Mouse (Mus musculus) liver, postnatal 0 days (tissue): ENCODE measurements around the gene St8sia2. TPM values are rescaled to one million over a fixed set of nuclear protein-coding genes. Genes with fewer than 3 reads are reported as not detected.

Source experiments
- ATAC-seq: fragments of 200-750 bp; cut with Nextera tagmentation; 2 replicates; pipeline ENCODE4 v1.8.0; 2017; ENCODE audit warnings: mild to moderate bottlenecking, moderate library complexity
- DNase-seq: peaks from one replicate; pipeline ENCODE4 v3.0.0-alpha.2; 2016
- H3K27ac ChIP-seq: fragments of 300-500 bp; sonication (generic); 2 replicates; pipeline ENCODE4 v1.5.1; 2014; ENCODE audit warnings: antibody characterized with exemption, moderate library complexity, mild to moderate bottlenecking, low read depth
- H3K27me3 ChIP-seq: fragments of 300-500 bp; sonication (generic); 2 replicates; pipeline ENCODE4 v1.6.1; 2014; ENCODE audit warnings: low read length, control low read depth, mixed read lengths; ENCODE audit not compliant: insufficient read depth
- H3K36me3 ChIP-seq: fragments of 300-500 bp; sonication (generic); replicated peaks from 2 replicates; pipeline ENCODE4 v1.6.1; 2014; ENCODE audit warnings: mild to moderate bottlenecking, control low read depth, low read length, moderate library complexity, mixed read lengths; ENCODE audit not compliant: insufficient read depth
- H3K4me1 ChIP-seq: fragments of 300-500 bp; sonication (generic); 2 replicates; pipeline ENCODE4 v1.6.1; 2014; ENCODE audit warnings: antibody characterized with exemption, mild to moderate bottlenecking, control low read depth; ENCODE audit not compliant: insufficient read depth
- H3K4me2 ChIP-seq: fragments of 300-500 bp; sonication (generic); 2 replicates; pipeline ENCODE4 v1.6.1; 2014; ENCODE audit warnings: low read depth, mild to moderate bottlenecking, low read length, moderate library complexity, mixed read lengths
- H3K4me3 ChIP-seq: fragments of 300-500 bp; sonication (generic); 2 replicates; pipeline ENCODE4 v1.5.1; 2014; ENCODE audit warnings: low read depth, low read length
- H3K9ac ChIP-seq: fragments of 300-500 bp; sonication (generic); replicated peaks from 2 replicates; pipeline ENCODE4 v1.6.1; 2014; ENCODE audit warnings: mild to moderate bottlenecking, moderate library complexity
- H3K9me3 ChIP-seq: fragments of 300-500 bp; sonication (generic); 2 replicates; pipeline ENCODE4 v1.6.1; 2016; ENCODE audit warnings: mild to moderate bottlenecking, control low read depth, low read length, mixed read lengths
- CTCF ChIP-seq: sonication (generic); IDR thresholded peaks from 2 replicates; pipeline ENCODE4 v1.5.1; 2016; ENCODE audit warnings: antibody characterized with exemption, low read depth
- EP300 ChIP-seq: IDR thresholded peaks from 2 replicates; pipeline ENCODE4 v1.6.1; 2016; ENCODE audit warnings: antibody characterized with exemption, low read depth, mild to moderate bottlenecking
- WGBS: fragments of 180-500 bp; shearing (Covaris S2); extraction: QIAGEN DNeasy Blood & Tissue Kit; methylation state at CpG from one replicate; pipeline ENCODE4 v1.1.7; 2014; ENCODE audit not compliant: insufficient replicate concordance; 5-methylcytosine and 5-hydroxymethylcytosine counted together
- polyA plus RNA-seq: library from polyadenylated mRNA; unstranded; fragments of >200 nt; fragmentation: Nextera tagmentation; extraction: Ambion mirVana; gene quantifications from 2 replicates; pipeline ENCODE4 v1.2.1, GENCODE M21; 2015

St8sia2 gene
- not detected in 2 replicates for polyA plus RNA-seq

GRCm38 (mm10) chr7:74013601-74014175 lies at the start of gene St8sia2:
Gene St8sia2 (minus strand): TSS chr7:74013690.
- peak; percentile 18 for DNase-seq
- no peak for ATAC-seq
- H3K27me3 ChIP-seq = peaks cover 42% of the 10 kb centered on the region
- TF ChIP-seq CTCF = no peak
- no peak for TF ChIP-seq EP300
- H3K27ac ChIP-seq = no peak within 1 kb of the TSS
- H3K4me2 ChIP-seq = peak within 1 kb of the TSS; percentile 65
- no peaks in the 10 kb centered on the region for H3K9me3 ChIP-seq
- H3K4me1 ChIP-seq = no peaks in the 10 kb centered on the region
- no peaks in the 10 kb centered on the region for H3K36me3 ChIP-seq
- 1% methylated on average over 33 of the region's 42 CpGs for WGBS
- no peak within 1 kb of the TSS for H3K9ac ChIP-seq
- H3K4me3 ChIP-seq = peak within 1 kb of the TSS; percentile 36

- Histone ChIP-seq H3K4me3 (no peak overlapping the region), H3K4me1 (no peaks in the 10 kb centered on the region), H3K9ac (no peak overlapping the region), H3K27ac (no peak overlapping the region), H3K36me3 (no peaks in the 10 kb centered on the region), H3K27me3 (no peaks in the 10 kb centered on the region), H3K9me3 (no peaks in the 10 kb centered on the region), H3K4me2 (no peak overlapping the region)
- 77% methylated on average over 6 of the region's 6 CpGs for WGBS
- ATAC-seq (no peak), DNase-seq (no peak)
- TF ChIP-seq CTCF (no peak), EP300 (no peak)
Measured at GRCm38 (mm10) chr7:74061076-74061475, 47.6 kb upstream of the St8sia2 start.

- TF ChIP-seq EP300 = no peak
- no peak for TF ChIP-seq CTCF
- no peak overlapping the region for H3K4me3 ChIP-seq
- no peak overlapping the region for H3K27ac ChIP-seq
- 85% methylated on average over 3 of the region's 3 CpGs for WGBS
- H3K4me2 ChIP-seq = no peak overlapping the region
- ATAC-seq (no peak), DNase-seq (no peak)
- H3K9me3 ChIP-seq = no peaks in the 10 kb centered on the region
- no peak overlapping the region for H3K9ac ChIP-seq
- H3K4me1 ChIP-seq = no peaks in the 10 kb centered on the region
- no peaks in the 10 kb centered on the region for H3K27me3 ChIP-seq
- H3K36me3 ChIP-seq = no peaks in the 10 kb centered on the region
Measured at GRCm38 (mm10) chr7:74060306-74060946, 46.9 kb upstream of the St8sia2 start.

GRCm38 (mm10) chr7:74059684-74060083 lies 46.2 kb upstream of the St8sia2 start:
- Histone ChIP-seq H3K4me2 (no peak overlapping the region), H3K4me1 (no peaks in the 10 kb centered on the region), H3K4me3 (no peak overlapping the region), H3K27ac (no peak overlapping the region), H3K9ac (no peak overlapping the region), H3K27me3 (no peaks in the 10 kb centered on the region), H3K9me3 (no peaks in the 10 kb centered on the region), H3K36me3 (no peaks in the 10 kb centered on the region)
- ATAC-seq (no peak), DNase-seq (no peak)
- TF ChIP-seq EP300 (no peak), CTCF (no peak)
- WGBS = 76% methylated on average over 3 of the region's 3 CpGs

- no peak overlapping the region for H3K27ac ChIP-seq
- H3K9me3 ChIP-seq = no peaks in the 10 kb centered on the region
- no peak overlapping the region for H3K9ac ChIP-seq
- no peak overlapping the region for H3K4me2 ChIP-seq
- no peak for ATAC-seq
- no peaks in the 10 kb centered on the region for H3K36me3 ChIP-seq
- H3K4me3 ChIP-seq = no peak overlapping the region
- DNase-seq = no peak
- no peak for TF ChIP-seq CTCF
- no peak for TF ChIP-seq EP300
- H3K27me3 ChIP-seq = no peaks in the 10 kb centered on the region
- no peaks in the 10 kb centered on the region for H3K4me1 ChIP-seq
- 84% methylated on average over 3 of the region's 3 CpGs for WGBS
Measured at GRCm38 (mm10) chr7:74055753-74056152, 42.3 kb upstream of the St8sia2 start.

DNA sequence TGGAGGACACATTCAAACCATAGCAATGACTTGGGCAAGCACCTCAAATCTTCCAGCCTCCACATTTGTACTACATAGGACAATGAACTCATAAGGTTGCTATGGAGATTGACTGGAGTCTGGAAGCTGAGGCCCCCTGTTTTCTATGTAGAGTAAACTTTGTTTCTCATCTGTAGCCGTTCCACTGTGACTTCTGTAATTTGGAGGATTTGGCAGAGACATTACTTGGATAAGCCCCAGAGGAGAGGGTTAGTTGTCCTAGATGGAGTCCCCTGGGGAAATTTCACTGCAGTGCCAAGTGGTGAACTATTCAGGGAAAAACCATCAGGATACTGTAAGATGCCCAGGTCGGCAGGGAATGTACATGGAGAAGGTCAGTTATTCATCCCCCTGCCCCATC lies 34.1 kb upstream of the St8sia2 start:
- ATAC-seq = no peak
- no peak overlapping the region for H3K4me3 ChIP-seq
- DNase-seq = no peak

More for the DNA sequence above, 34.1 kb upstream of the St8sia2 start:
- no peaks in the 10 kb centered on the region for H3K27me3 ChIP-seq
- H3K36me3 ChIP-seq = no peaks in the 10 kb centered on the region
- no peaks in the 10 kb centered on the region for H3K4me1 ChIP-seq
- TF ChIP-seq CTCF = no peak
- no peak for TF ChIP-seq EP300
- WGBS = 63% methylated on average over 2 of the region's 2 CpGs
- no peak overlapping the region for H3K9ac ChIP-seq
- no peaks in the 10 kb centered on the region for H3K9me3 ChIP-seq
- H3K27ac ChIP-seq = no peak overlapping the region
- no peak overlapping the region for H3K4me2 ChIP-seq
